Mouse (Mus musculus) heart, adult 9 months (tissue): ENCODE measurements around the gene Zbtb17.
A peak's percentile ranks its signal among the peaks of the same experiment; 100 is the strongest.

Experiments
- DNase-seq, 2 experiments: peaks; one replicate each; pipeline ENCODE4 v3.0.0; 2022; ENCODE audit warnings: low spot score in 2 of 2

Zbtb17 gene

GRCm38 (mm10) chr4:141488670-141489069, 44.2 kb downstream of the Zbtb17 start:
- no peak for DNase-seq

- peak; percentile 18 to 33 for DNase-seq
These were observed 56.2 kb downstream of the Zbtb17 start for GRCm38 (mm10) chr4:141500637-141501036.

- DNase-seq, result no peak
These were observed 56.6 kb downstream of the Zbtb17 start for GRCm38 (mm10) chr4:141501058-141501457.

- DNase-seq, result no peak
These were observed 58.3 kb downstream of the Zbtb17 start for GRCm38 (mm10) chr4:141502723-141503122.

- DNase-seq, result no peak
These were observed 60.0 kb downstream of the Zbtb17 start for GRCm38 (mm10) chr4:141504471-141504870.

- DNase-seq, result no peak
These were observed 61.4 kb downstream of the Zbtb17 start for GRCm38 (mm10) chr4:141505810-141506209.

- DNase-seq, result peak; percentile 80 to 81
These were observed 61.9 kb downstream of the Zbtb17 start for GRCm38 (mm10) chr4:141506352-141506751.

- peak; percentile 26 to 36 for DNase-seq
These were observed 62.4 kb downstream of the Zbtb17 start for GRCm38 (mm10) chr4:141506893-141507292.

GRCm38 (mm10) chr4:141510457-141510856, 66.0 kb downstream of the Zbtb17 start:
- DNase-seq, result no peak

GRCm38 (mm10) chr4:141512145-141512544, 67.7 kb downstream of the Zbtb17 start:
- DNase-seq, result no peak

GRCm38 (mm10) chr4:141514179-141514641, 69.8 kb downstream of the Zbtb17 start:
- DNase-seq, result no peak
